Mouse (Mus musculus) intestine, embryonic 16.5 days (tissue): ENCODE results near the gene Crkl. TPM values are rescaled to one million over a fixed set of nuclear protein-coding genes. Genes with fewer than 3 reads are reported as not detected.

ENCODE experiments used
- ATAC-seq: fragments of 200-750 bp; cut with Nextera tagmentation; 2 replicates; pipeline ENCODE4 v1.8.0; 2017; ENCODE audit warnings: moderate TSS enrichment, moderate library complexity
- H3K27ac ChIP-seq: fragments of 300-500 bp; sonication (generic); 2 replicates; pipeline ENCODE4 v1.5.1; 2014; ENCODE audit warnings: mild to moderate bottlenecking, low read length
- H3K27me3 ChIP-seq: fragments of 300-500 bp; sonication (generic); replicated peaks from 2 replicates; pipeline ENCODE4 v1.6.1; 2014; ENCODE audit warnings: low read length, control low read depth, mixed read lengths; ENCODE audit not compliant: control insufficient read depth, insufficient read depth
- H3K36me3 ChIP-seq: fragments of 300-500 bp; sonication (generic); 2 replicates; pipeline ENCODE4 v1.6.1; 2014; ENCODE audit warnings: low read length, control low read depth; ENCODE audit not compliant: control insufficient read depth, insufficient read depth
- H3K4me1 ChIP-seq: fragments of 300-500 bp; sonication (generic); 2 replicates; pipeline ENCODE4 v1.6.1; 2014; ENCODE audit warnings: low read length, control low read depth, mixed read lengths; ENCODE audit not compliant: control insufficient read depth, insufficient read depth
- H3K4me2 ChIP-seq: fragments of 300-500 bp; sonication (generic); 2 replicates; pipeline ENCODE4 v1.6.1; 2014; ENCODE audit warnings: low read depth, low read length, control low read depth
- H3K4me3 ChIP-seq: fragments of 300-500 bp; sonication (generic); 2 replicates; pipeline ENCODE4 v1.5.1; 2014; ENCODE audit warnings: mild to moderate bottlenecking, low read length
- H3K9ac ChIP-seq: fragments of 300-500 bp; sonication (generic); 2 replicates; pipeline ENCODE4 v1.6.1; 2014; ENCODE audit warnings: low read depth, low read length
- H3K9me3 ChIP-seq: fragments of 300-500 bp; sonication (generic); 2 replicates; pipeline ENCODE4 v1.6.1; 2016; ENCODE audit warnings: low read length, control low read depth; ENCODE audit not compliant: control insufficient read depth
- WGBS: fragments of 180-500 bp; shearing (Covaris S2); extraction: QIAGEN DNeasy Blood & Tissue Kit; methylation state at CpG from one replicate; pipeline ENCODE4 v1.1.7; 2014; 5-methylcytosine and 5-hydroxymethylcytosine counted together
- polyA plus RNA-seq: library from polyadenylated mRNA; unstranded; fragments of >200 nt; fragmentation: Nextera tagmentation; extraction: Ambion mirVana; gene quantifications from 2 replicates; pipeline ENCODE4 v1.2.1, GENCODE M21; 2015

Crkl gene
- polyA plus RNA-seq, 1 experiment from 2014 or later: 42.9 TPM

GRCm38 (mm10) chr16:17475326-17475725 lies 23.5 kb downstream of the Crkl start:
- no peak overlapping the region for H3K27ac ChIP-seq
- peaks cover under 1% of the 10 kb centered on the region; the same call in 1 of the 2 replicates for H3K36me3 ChIP-seq
- WGBS: 92% methylated on average over 4 of the region's 4 CpGs
- no peaks in the 10 kb centered on the region for H3K27me3 ChIP-seq
- ATAC-seq: no peak
- H3K9me3 ChIP-seq: no peaks in the 10 kb centered on the region
- no peak overlapping the region for H3K4me3 ChIP-seq
- no peaks in the 10 kb centered on the region; the same call in 1 of the 2 replicates for H3K4me1 ChIP-seq
- H3K4me2 ChIP-seq: no peak overlapping the region
- H3K9ac ChIP-seq: no peak overlapping the region

GRCm38 (mm10) chr16:17478331-17478943 lies 26.6 kb downstream of the Crkl start:
- H3K4me2 ChIP-seq: no peak overlapping the region
- H3K27ac ChIP-seq: no peak overlapping the region
- ATAC-seq: no peak
- H3K9ac ChIP-seq: no peak overlapping the region
- no peak overlapping the region for H3K4me3 ChIP-seq
- no peaks in the 10 kb centered on the region for H3K27me3 ChIP-seq
- peaks cover 5% of the 10 kb centered on the region; the same call in 1 of the 2 replicates for H3K36me3 ChIP-seq
- WGBS: 72% methylated on average over 4 of the region's 4 CpGs
- no peaks in the 10 kb centered on the region; the same call in 1 of the 2 replicates for H3K4me1 ChIP-seq
- H3K9me3 ChIP-seq: no peaks in the 10 kb centered on the region

- WGBS: 71% methylated on average over 2 of the region's 2 CpGs
- Histone ChIP-seq H3K9ac (no peak overlapping the region), H3K27ac (no peak overlapping the region), H3K4me2 (no peak overlapping the region), H3K4me1 (peaks cover 4% of the 10 kb centered on the region; the same call in 1 of the 2 replicates), H3K9me3 (no peaks in the 10 kb centered on the region), H3K27me3 (no peaks in the 10 kb centered on the region), H3K4me3 (no peak overlapping the region), H3K36me3 (peaks cover 9% of the 10 kb centered on the region; the same call in 1 of the 2 replicates)
- no peak for ATAC-seq
These were observed 29.7 kb downstream of the Crkl start for GRCm38 (mm10) chr16:17481465-17481864.

GRCm38 (mm10) chr16:17486505-17486904 lies 34.7 kb downstream of the Crkl start:
- Histone ChIP-seq H3K9me3 (no peaks in the 10 kb centered on the region), H3K9ac (no peak overlapping the region), H3K4me1 (peaks cover 9% of the 10 kb centered on the region; the same call in 1 of the 2 replicates), H3K36me3 (peaks cover 9% of the 10 kb centered on the region; the same call in 1 of the 2 replicates), H3K27ac (no peak overlapping the region), H3K4me3 (no peak overlapping the region), H3K27me3 (no peaks in the 10 kb centered on the region), H3K4me2 (no peak overlapping the region)
- ATAC-seq: no peak
- 19% methylated on average over 3 of the region's 3 CpGs for WGBS

GRCm38 (mm10) chr16:17488478-17489468 lies 37.0 kb downstream of the Crkl start:
- peaks cover 9% of the 10 kb centered on the region; the same call in 1 of the 2 replicates for H3K4me1 ChIP-seq
- peak overlapping the region; percentile 77 for H3K4me2 ChIP-seq
- peak; percentile 44 for ATAC-seq
- H3K9me3 ChIP-seq: no peaks in the 10 kb centered on the region
- 50% methylated on average over 14 of the region's 14 CpGs for WGBS
- no peak overlapping the region for H3K9ac ChIP-seq
- H3K27ac ChIP-seq: no peak overlapping the region
- peaks cover 4% of the 10 kb centered on the region; the same call in 1 of the 2 replicates for H3K36me3 ChIP-seq
- H3K4me3 ChIP-seq: peak overlapping the region; percentile 60
- H3K27me3 ChIP-seq: no peaks in the 10 kb centered on the region

GRCm38 (mm10) chr16:17489469-17490111 lies 37.8 kb downstream of the Crkl start, which contains the start of gene Aifm3:
Gene Aifm3 (plus strand): TSS chr16:17489611.
- Histone ChIP-seq H3K27me3 (no peaks in the 10 kb centered on the region), H3K9ac (peak within 1 kb of the TSS; percentile 75), H3K4me1 (peaks cover 9% of the 10 kb centered on the region; the same call in 1 of the 2 replicates), H3K27ac (no peak within 1 kb of the TSS), H3K36me3 (peaks cover 4% of the 10 kb centered on the region; the same call in 1 of the 2 replicates), H3K4me2 (peak within 1 kb of the TSS; percentile 77), H3K9me3 (no peaks in the 10 kb centered on the region), H3K4me3 (peak within 1 kb of the TSS; percentile 60)
- ATAC-seq: peak; percentile 91
- under 1% methylated on average over 47 of the region's 47 CpGs for WGBS

GRCm38 (mm10) chr16:17491154-17491553 lies 39.4 kb downstream of the Crkl start:
- H3K9ac ChIP-seq: no peak overlapping the region

GRCm38 (mm10) chr16:17491896-17492561 lies 40.2 kb downstream of the Crkl start:
- Histone ChIP-seq H3K4me2 (no peak overlapping the region), H3K4me1 (peaks cover 9% of the 10 kb centered on the region; the same call in 1 of the 2 replicates), H3K9ac (no peak overlapping the region), H3K36me3 (no peaks in the 10 kb centered on the region), H3K9me3 (no peaks in the 10 kb centered on the region), H3K4me3 (no peak overlapping the region), H3K27me3 (no peaks in the 10 kb centered on the region), H3K27ac (no peak overlapping the region)
- no peak for ATAC-seq
- 70% methylated on average over 5 of the region's 5 CpGs for WGBS

More at GRCm38 (mm10) chr16:17491154-17491553, 39.4 kb downstream of the Crkl start:
- no peak overlapping the region for H3K4me2 ChIP-seq
- no peaks in the 10 kb centered on the region for H3K27me3 ChIP-seq
- H3K36me3 ChIP-seq: no peaks in the 10 kb centered on the region
- H3K27ac ChIP-seq: no peak overlapping the region
- H3K4me1 ChIP-seq: peaks cover 8% of the 10 kb centered on the region; the same call in 1 of the 2 replicates
- no peaks in the 10 kb centered on the region for H3K9me3 ChIP-seq
- WGBS: 95% methylated on average over 5 of the region's 5 CpGs
- H3K4me3 ChIP-seq: no peak overlapping the region
- ATAC-seq: no peak
